Mouse (Mus musculus): ENCODE results near the gene Aifm3. TPM values are rescaled to one million over a fixed set of nuclear protein-coding genes. Genes with fewer than 3 reads are reported as not detected.

Gene Aifm3
- polyA plus RNA-seq, 1 experiment from 2014 or later: 0.84 TPM

DNA sequence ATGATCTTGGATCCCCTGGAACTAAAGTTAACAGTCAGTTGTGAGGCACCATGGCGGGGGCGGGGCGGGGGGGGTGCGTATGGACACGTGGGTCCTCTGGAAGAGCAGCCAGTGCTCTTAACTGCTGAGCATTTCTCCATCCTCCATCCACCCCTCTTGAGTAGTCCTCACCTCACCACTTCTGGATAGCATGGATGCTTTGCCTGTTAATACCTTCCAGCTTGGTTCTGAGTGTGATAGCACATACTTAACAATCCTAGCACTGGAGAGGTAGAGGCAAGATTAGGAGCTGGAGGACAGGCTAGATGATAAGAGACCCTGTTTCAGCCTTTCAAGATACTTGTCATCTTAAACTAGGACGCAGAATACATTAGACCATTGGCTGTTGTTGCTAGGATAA lies 16.9 kb upstream of the Aifm3 start:
- ATAC-seq (replicated peaks; ENCODE audit: low FRiP score) (no peak), DNase-seq (ENCODE audit: low spot score) (no peak)
- Histone ChIP-seq H3K9ac (ENCODE audit: low read depth, low read length) (no peak overlapping the region), H3K4me3 (ENCODE audit: low read depth, low read length) (no peak overlapping the region), H3K36me3 (ENCODE audit: control insufficient read depth, insufficient read depth, low read length) (peaks cover 20% of the 10 kb centered on the region), H3K27ac (ENCODE audit: low read depth, low read length) (no peak overlapping the region), H3K4me2 (no peak overlapping the region), H3K27me3 (replicated peaks; ENCODE audit: control insufficient read depth, insufficient read depth, low read length) (no peaks in the 10 kb centered on the region), H3K4me1 (replicated peaks; ENCODE audit: control insufficient read depth, insufficient read depth, low read length) (peaks cover 2% of the 10 kb centered on the region; the same call in 1 of the 2 replicates), H3K9me3 (ENCODE audit: control insufficient read depth, low read length) (no peaks in the 10 kb centered on the region)
- 87% methylated on average over 6 of the region's 6 CpGs for WGBS

DNA sequence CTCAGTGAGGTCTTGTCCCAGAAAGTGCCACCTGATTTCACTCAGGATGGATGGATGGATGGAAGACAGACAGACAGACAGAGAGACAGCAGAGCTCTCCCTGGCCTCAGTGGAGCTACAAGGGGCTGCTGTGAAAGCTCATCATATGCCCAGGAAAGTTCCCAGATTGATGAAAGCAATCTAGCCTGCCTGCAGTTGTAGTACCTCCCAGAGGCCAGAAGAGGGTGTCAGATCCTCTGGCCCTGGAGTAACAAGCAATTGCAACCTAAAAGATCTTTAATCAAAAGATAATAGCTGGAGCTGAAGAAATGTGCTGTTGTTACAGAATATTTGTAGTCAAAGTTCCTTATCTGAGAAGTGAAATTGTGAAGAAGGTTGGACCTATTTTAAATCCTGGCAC lies 15.3 kb upstream of the Aifm3 start:
- Histone ChIP-seq H3K4me1 (replicated peaks; ENCODE audit: control insufficient read depth, insufficient read depth, low read length) (peaks cover 10% of the 10 kb centered on the region), H3K9me3 (ENCODE audit: control insufficient read depth, low read length) (no peaks in the 10 kb centered on the region), H3K36me3 (ENCODE audit: control insufficient read depth, insufficient read depth, low read length) (peaks cover 16% of the 10 kb centered on the region), H3K9ac (ENCODE audit: low read depth, low read length) (no peak overlapping the region), H3K27me3 (replicated peaks; ENCODE audit: control insufficient read depth, insufficient read depth, low read length) (no peaks in the 10 kb centered on the region), H3K27ac (ENCODE audit: low read depth, low read length) (no peak overlapping the region), H3K4me3 (ENCODE audit: low read depth, low read length) (no peak overlapping the region), H3K4me2 (no peak overlapping the region)
- no peak for ATAC-seq (replicated peaks; ENCODE audit: low FRiP score)
- DNase-seq (ENCODE audit: low spot score): no peak

DNA sequence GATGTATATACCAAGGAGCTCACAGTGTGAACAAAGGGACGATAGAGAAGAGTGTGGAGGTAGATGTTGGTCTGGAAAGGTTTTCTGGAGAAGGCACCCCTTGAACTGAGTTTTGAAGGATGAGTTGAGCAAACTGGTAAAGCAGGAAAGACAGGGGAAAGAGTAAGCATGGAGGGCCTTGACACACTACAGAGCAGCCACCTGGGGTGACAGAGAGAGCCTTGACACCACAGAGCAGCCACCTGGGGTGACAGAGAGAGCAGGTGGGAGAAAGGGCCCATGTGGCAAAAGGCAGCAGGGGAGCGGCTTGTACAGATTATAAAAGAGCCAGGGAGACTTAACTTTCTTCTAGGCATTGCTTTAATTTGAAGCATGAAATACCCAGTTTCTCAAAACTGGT lies 14.7 kb upstream of the Aifm3 start:
- DNase-seq (ENCODE audit: low spot score) (no peak), ATAC-seq (replicated peaks; ENCODE audit: low FRiP score) (no peak)
- Histone ChIP-seq H3K36me3 (ENCODE audit: control insufficient read depth, insufficient read depth, low read length) (peaks cover 15% of the 10 kb centered on the region), H3K9ac (ENCODE audit: low read depth, low read length) (no peak overlapping the region), H3K4me3 (ENCODE audit: low read depth, low read length) (no peak overlapping the region), H3K4me1 (replicated peaks; ENCODE audit: control insufficient read depth, insufficient read depth, low read length) (peaks cover 10% of the 10 kb centered on the region), H3K27ac (ENCODE audit: low read depth, low read length) (no peak overlapping the region), H3K4me2 (no peak overlapping the region), H3K9me3 (ENCODE audit: control insufficient read depth, low read length) (no peaks in the 10 kb centered on the region), H3K27me3 (replicated peaks; ENCODE audit: control insufficient read depth, insufficient read depth, low read length) (no peaks in the 10 kb centered on the region)
- 78% methylated on average over 2 of the region's 2 CpGs for WGBS

DNA sequence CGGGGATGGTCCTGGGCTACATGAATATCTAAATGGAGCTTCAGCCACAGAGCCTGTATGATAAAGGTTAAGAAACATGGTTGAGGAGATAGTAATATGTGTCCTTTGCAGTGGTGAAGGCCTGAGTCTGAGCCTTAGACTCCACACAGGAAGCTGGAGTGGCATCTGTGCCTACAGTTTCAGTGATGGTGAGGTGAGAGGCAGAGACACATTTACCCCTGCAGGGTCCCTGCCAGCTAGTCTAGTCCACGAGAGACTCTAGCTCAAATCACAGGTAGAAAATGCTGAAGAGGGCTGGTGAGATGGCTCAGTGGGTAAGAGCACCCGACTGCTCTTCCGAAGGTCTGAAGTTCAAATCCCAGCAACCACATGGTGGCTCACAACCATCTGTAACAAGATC lies 14.1 kb upstream of the Aifm3 start:
- WGBS: 94% methylated on average over 4 of the region's 4 CpGs
- Histone ChIP-seq H3K4me2 (no peak overlapping the region), H3K4me3 (ENCODE audit: low read depth, low read length) (no peak overlapping the region), H3K4me1 (replicated peaks; ENCODE audit: control insufficient read depth, insufficient read depth, low read length) (peaks cover 10% of the 10 kb centered on the region), H3K27ac (ENCODE audit: low read depth, low read length) (no peak overlapping the region), H3K9ac (ENCODE audit: low read depth, low read length) (no peak overlapping the region), H3K9me3 (ENCODE audit: control insufficient read depth, low read length) (no peaks in the 10 kb centered on the region), H3K36me3 (ENCODE audit: control insufficient read depth, insufficient read depth, low read length) (peaks cover 14% of the 10 kb centered on the region), H3K27me3 (replicated peaks; ENCODE audit: control insufficient read depth, insufficient read depth, low read length) (no peaks in the 10 kb centered on the region)
- DNase-seq (ENCODE audit: low spot score) (no peak), ATAC-seq (replicated peaks; ENCODE audit: low FRiP score) (no peak)

DNA sequence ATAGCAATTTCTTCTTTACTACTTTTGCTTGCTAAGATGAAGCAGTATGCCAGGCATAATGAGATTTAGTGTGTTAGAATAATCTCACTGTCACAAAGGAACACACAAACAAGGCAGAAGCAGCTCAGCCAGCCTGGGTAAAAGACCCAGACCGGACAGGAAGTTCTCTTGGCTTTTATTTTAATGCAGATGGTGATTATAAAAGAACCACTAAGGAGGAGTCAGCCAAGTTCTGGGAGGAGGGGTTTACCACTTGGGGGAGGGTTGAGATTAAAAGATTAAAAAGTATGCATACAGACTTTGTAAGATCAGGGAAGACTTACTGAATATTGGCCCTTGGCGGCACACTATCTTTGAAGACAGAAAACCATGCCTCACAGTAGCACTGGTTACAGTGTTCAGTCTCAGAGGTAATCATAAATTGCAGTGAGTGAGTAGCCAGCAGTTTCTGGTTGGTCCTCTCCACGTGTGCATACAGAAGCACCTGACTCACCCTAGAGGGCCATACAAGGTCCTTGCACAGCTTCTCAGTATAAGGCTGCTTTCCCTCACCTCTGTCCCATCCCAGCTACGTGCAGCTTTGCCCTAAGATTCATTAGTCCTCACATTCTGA lies 11.0 kb upstream of the Aifm3 start:
- H3K27me3 ChIP-seq (replicated peaks; ENCODE audit: control insufficient read depth, insufficient read depth, low read length): no peaks in the 10 kb centered on the region
- ATAC-seq (replicated peaks; ENCODE audit: low FRiP score) (peak; percentile 27), DNase-seq (ENCODE audit: low spot score) (no peak)
- no peak overlapping the region for H3K4me3 ChIP-seq (ENCODE audit: low read depth, low read length)
- no peak overlapping the region for H3K9ac ChIP-seq (ENCODE audit: low read depth, low read length)
- WGBS: 81% methylated on average over 4 of the region's 4 CpGs
- no peak overlapping the region for H3K27ac ChIP-seq (ENCODE audit: low read depth, low read length)
- peaks cover 8% of the 10 kb centered on the region for H3K4me1 ChIP-seq (replicated peaks; ENCODE audit: control insufficient read depth, insufficient read depth, low read length)
- H3K36me3 ChIP-seq (ENCODE audit: control insufficient read depth, insufficient read depth, low read length): peaks cover 17% of the 10 kb centered on the region; the same call in 1 of the 2 replicates
- no peak overlapping the region for H3K4me2 ChIP-seq
- H3K9me3 ChIP-seq (ENCODE audit: control insufficient read depth, low read length): no peaks in the 10 kb centered on the region

DNA sequence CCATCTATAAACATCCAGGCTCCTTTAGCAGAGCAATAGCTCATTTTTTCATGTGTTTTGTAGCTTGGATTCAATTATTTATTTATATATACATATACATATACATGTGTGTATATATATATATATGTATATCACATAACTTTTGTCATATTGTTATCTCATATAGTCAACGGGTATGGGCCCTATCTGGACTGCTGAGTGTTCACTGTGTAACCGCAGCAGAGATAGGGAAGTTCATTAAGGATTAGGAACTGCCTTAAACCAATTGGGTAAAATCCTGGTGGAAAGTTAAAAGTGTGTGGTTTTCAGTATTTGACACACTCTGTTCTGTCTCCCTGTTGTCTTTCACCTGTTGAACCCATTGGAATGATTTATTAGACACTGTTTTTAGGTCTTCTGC lies 7.9 kb upstream of the Aifm3 start:
- Histone ChIP-seq H3K27ac (ENCODE audit: low read depth, low read length) (no peak overlapping the region), H3K4me3 (ENCODE audit: low read depth, low read length) (no peak overlapping the region), H3K27me3 (replicated peaks; ENCODE audit: control insufficient read depth, insufficient read depth, low read length) (no peaks in the 10 kb centered on the region), H3K9me3 (ENCODE audit: control insufficient read depth, low read length) (no peaks in the 10 kb centered on the region), H3K9ac (ENCODE audit: low read depth, low read length) (no peak overlapping the region), H3K4me2 (no peak overlapping the region), H3K4me1 (replicated peaks; ENCODE audit: control insufficient read depth, insufficient read depth, low read length) (peaks cover 8% of the 10 kb centered on the region), H3K36me3 (ENCODE audit: control insufficient read depth, insufficient read depth, low read length) (peaks cover 26% of the 10 kb centered on the region)
- DNase-seq (ENCODE audit: low spot score) (no peak), ATAC-seq (replicated peaks; ENCODE audit: low FRiP score) (peak; percentile 66; the same call in 1 of the 2 replicates)
- 51% methylated on average over 2 of the region's 2 CpGs for WGBS

DNA sequence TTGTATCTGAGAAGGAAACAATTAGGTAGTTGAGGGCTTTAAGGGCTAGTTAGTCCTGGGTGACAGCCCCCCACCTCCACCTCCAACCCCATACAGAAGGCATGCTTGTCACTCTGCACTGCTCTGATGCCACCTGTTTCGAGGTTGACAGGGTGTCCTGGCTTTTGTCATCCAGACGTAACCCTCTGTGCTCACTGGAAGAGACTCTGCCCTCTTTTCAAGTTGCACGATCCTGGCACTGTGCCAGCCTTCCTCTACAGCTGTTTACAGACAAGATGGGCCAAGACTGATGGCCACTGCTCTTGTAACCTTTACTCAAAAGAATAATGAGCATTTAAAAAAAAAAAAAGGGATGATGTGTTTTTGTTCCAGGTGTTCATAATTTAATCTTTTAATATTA lies 2.9 kb upstream of the Aifm3 start:
- no peak for ATAC-seq (replicated peaks; ENCODE audit: low FRiP score)

DNA sequence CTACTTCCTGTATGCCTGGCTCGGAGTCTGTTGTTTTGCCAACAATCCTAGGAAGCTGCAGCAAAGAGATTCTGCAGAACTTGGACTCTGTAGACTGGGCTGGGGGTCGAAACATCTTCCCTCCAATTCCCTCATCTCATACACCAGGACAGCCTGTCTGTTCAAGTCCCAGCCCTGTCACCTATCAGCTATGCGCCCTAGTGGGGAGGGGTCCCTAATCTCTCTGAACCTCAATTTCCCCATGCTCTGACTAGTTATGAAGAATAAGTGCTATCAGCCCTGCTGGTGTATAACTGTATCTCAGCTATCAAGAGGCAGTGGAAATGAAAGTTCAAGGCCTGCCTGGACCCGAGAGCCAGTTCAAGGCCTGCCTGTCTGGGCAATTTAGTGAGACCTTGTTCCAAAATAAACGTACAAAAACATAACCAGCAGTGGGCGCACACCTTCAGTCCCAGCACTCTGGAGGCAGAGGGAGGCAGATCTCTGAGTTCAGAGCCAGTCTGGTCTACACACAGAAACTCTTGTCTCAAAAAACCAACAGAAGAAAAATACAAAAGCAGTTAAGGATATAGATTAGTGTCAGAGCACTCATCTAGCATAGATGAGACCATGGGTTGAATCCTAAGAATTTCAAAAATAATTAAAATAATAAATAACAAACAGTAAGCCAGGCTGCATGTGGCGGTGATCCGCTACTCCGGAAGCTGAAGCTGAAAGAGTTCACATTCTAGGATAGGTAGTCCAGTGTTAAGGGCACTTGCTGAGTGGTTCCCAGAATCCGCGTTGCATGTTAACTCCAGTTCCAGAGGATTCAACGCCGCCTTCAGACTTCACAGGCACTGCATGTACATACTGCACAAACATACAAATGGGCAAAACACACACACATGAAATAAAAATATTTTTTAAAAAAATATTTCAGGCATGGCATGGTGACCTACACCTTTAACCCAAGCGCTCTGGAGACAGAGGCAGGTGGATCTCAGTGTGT lies 638 bp upstream of the Aifm3 start:
- peak; percentile 30 for ATAC-seq (replicated peaks; ENCODE audit: low FRiP score)
- Histone ChIP-seq H3K4me3 (ENCODE audit: low read depth, low read length) (peak overlapping the region; percentile 55), H3K27ac (ENCODE audit: low read depth, low read length) (0 out of 2 replicates have a peak overlapping the region, but pooled peaks have one; percentile 17), H3K27me3 (replicated peaks; ENCODE audit: control insufficient read depth, insufficient read depth, low read length) (peaks cover 18% of the 10 kb centered on the region), H3K9ac (ENCODE audit: low read depth, low read length) (peak overlapping the region; percentile 46; the same call in 1 of the 2 replicates), H3K9me3 (ENCODE audit: control insufficient read depth, low read length) (no peaks in the 10 kb centered on the region), H3K36me3 (ENCODE audit: control insufficient read depth, insufficient read depth, low read length) (peaks cover 16% of the 10 kb centered on the region), H3K4me1 (replicated peaks; ENCODE audit: control insufficient read depth, insufficient read depth, low read length) (0 out of 2 replicates have a peak, but pooled peaks cover 8% of the 10 kb centered on the region), H3K4me2 (peak overlapping the region; percentile 87)
- WGBS: 53% methylated on average over 14 of the region's 14 CpGs
- DNase-seq (ENCODE audit: low spot score): no peak

More for the DNA sequence above, 2.9 kb upstream of the Aifm3 start:
- H3K4me1 ChIP-seq (replicated peaks; ENCODE audit: control insufficient read depth, insufficient read depth, low read length): 0 out of 2 replicates have a peak, but pooled peaks cover 8% of the 10 kb centered on the region
- H3K9ac ChIP-seq (ENCODE audit: low read depth, low read length): no peak overlapping the region
- H3K4me3 ChIP-seq (ENCODE audit: low read depth, low read length): no peak overlapping the region
- H3K9me3 ChIP-seq (ENCODE audit: control insufficient read depth, low read length): no peaks in the 10 kb centered on the region
- H3K27ac ChIP-seq (ENCODE audit: low read depth, low read length): no peak overlapping the region
- peaks cover 18% of the 10 kb centered on the region for H3K27me3 ChIP-seq (replicated peaks; ENCODE audit: control insufficient read depth, insufficient read depth, low read length)
- DNase-seq (ENCODE audit: low spot score): no peak
- H3K36me3 ChIP-seq (ENCODE audit: control insufficient read depth, insufficient read depth, low read length): peaks cover 29% of the 10 kb centered on the region
- H3K4me2 ChIP-seq: no peak overlapping the region
- 67% methylated on average over 3 of the region's 3 CpGs for WGBS
